Mouse (Mus musculus) right cerebral cortex, postnatal 36 days (tissue): ENCODE data around the gene Adamts10.

Experiments used
- DNase-seq, 2 experiments: peaks; one replicate each; pipeline ENCODE4 v3.0.0; 2022; ENCODE audit warnings: low spot score in 2 of 2, mixed read lengths in 1 of 2

The Adamts10 gene

DNA sequence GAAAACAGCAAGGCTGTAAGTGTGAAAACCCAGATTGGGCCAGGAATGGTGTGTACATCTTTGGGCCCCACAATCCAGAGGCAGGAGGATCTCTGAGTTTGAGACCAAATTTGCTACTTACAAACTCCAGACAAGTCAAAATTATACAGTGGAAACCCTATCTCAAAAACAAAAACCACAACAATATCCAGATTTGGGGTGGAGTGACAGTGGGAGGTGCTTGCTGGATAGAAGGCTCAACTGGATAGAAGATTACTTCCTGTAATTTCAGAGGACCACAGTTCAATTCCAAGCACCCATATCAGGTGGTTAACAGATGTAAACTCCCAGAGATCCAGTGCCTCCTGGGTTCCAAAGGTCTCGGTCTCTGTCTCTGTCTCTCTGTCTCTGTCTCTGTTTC, 30.5 kb downstream of the Adamts10 start:
- DNase-seq, result no peak

- DNase-seq, result no peak
These were observed 31.3 kb downstream of the Adamts10 start, which contains the start of gene Myo1f for GRCm38 (mm10) chr17:33555223-33555855. TSS of gene Myo1f (plus strand) at chr17:33555707.

DNA sequence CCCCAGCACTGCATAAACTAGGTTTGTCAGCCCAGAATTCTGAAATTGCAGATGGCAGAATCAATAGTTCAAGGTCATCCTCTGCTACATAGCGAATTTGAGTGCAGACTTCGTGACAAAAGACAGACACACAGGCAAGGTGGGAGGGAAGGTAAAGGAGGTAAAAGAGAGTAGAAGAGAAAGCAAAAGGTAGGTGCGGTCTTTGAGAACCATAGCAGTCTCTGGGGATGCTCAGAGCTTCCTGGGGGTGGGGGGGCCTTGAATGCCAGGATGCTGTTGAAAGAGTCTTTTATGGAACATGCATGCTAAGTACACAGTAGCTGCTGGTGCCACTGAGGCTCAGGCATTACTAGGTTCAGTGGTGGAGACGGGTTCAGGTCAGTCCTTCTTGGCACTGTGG, 33.9 kb downstream of the Adamts10 start:
- DNase-seq, result no peak

GRCm38 (mm10) chr17:33563527-33564076, 39.6 kb downstream of the Adamts10 start:
- DNase-seq, result no peak

DNA sequence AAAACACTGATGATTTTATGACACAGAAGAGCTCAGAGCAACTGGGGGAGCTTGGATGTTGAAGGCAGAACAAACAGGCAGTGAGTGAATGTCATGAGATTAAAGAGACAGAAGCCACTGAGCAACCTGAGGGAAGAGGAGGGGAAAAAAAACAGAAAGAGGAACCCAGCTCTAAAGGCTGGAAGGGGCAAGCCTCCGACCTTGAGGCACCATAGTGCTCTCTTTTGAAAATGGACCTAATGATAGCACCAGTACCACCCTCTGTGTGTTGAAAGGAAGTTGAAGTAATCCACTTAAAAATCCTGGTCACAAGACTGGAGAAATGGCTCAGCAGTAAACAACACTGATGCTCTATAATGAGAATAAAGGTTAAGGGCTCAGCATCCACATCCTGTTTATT, 40.6 kb downstream of the Adamts10 start:
- no peak for DNase-seq

GRCm38 (mm10) chr17:33566182-33566581, 42.2 kb downstream of the Adamts10 start:
- no peak for DNase-seq

DNA sequence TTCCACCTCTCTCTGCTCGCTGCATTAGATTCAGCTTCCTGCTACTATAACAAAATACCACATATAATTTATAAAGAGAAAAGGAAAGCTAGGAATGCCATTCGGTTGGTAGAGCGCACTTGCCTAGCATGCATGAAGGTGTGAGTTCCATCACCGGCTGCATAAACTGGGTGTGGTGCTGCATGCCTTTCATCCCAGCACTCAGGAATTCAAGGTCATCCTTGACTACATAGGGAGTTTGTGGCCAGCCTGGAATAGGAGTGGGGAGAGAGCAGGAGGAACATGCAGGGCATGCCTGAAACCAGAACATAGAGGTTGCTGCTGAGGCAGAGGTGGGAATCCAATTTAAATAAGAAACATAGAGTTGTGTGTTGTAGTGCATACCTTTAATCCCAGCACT, 60.1 kb downstream of the Adamts10 start:
- no peak for DNase-seq

DNA sequence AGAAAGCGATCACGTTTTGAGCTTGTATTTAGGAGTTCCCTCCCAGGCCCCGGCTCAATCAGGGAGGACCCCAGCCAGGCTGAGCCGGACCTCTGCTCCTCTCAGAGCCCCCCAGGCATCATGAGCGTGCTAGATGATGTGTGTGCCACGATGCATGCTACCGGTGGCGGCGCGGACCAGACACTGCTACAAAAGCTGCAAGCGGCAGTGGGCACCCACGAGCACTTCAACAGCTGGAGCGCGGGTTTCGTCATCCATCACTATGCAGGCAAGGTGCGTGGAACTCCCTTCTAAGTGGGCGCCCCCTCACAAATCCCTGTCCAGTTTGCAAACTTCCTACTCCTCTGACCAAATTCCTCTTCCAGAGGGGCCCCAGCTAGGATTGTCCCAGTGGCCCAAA, 62.0 kb downstream of the Adamts10 start:
- no peak for DNase-seq

GRCm38 (mm10) chr17:33597271-33597670, 73.3 kb downstream of the Adamts10 start:
- no peak for DNase-seq

GRCm38 (mm10) chr17:33598506-33598905, 74.5 kb downstream of the Adamts10 start:
- DNase-seq, result no peak

GRCm38 (mm10) chr17:33599836-33600475, 76.0 kb downstream of the Adamts10 start:
- no peak for DNase-seq

GRCm38 (mm10) chr17:33600831-33601230, 76.8 kb downstream of the Adamts10 start:
- DNase-seq, result no peak

DNA sequence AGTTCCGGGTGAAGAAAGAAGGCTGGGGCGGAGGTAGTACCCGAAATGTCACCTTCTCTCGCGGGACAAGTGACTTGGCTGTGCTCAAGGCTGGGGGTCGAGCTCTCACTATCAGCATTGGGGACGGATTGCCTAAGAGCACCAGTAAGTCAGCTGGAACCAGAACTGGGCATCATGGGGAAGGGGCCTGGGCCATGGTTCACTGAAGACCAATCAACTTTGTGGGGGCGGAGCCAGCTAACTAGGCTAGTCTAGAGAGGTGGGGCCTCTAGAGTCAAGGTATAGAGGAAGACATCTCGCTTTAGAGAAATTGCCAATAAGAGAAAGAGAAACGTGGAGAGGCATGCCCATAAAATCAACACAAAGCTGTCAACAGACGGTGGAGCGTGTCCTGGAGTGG, 77.9 kb downstream of the Adamts10 start:
- no peak for DNase-seq
